Mouse (Mus musculus) heart, postnatal 25 days (tissue): ENCODE data around the gene Tubg2. TPM values are rescaled to one million over a fixed set of nuclear protein-coding genes. Genes with fewer than 3 reads are reported as not detected.
"Not testable (repeated sequence)": the region's sequence is repeated elsewhere in the genome, so short reads cannot be mapped to it uniquely, and the experiment has no call there.

Experiments used
- DNase-seq: peaks from one replicate; pipeline ENCODE4 v3.0.0; 2022; ENCODE audit warnings: low spot score
- intact Hi-C: fragments of 180-260 bp; cut with DNase I; formaldehyde crosslinking; loops from one replicate; pipeline ENCODE4 v1.15.1; 2025
- total RNA-seq, 2 experiments: library from RNA; stranded (reverse); gene quantifications; 2 replicates each; pipeline ENCODE4 v1.2.3; 2021

The Tubg2 gene
- total RNA-seq, result 1 to 10 TPM; 2.5 to 3.9 TPM

DNA sequence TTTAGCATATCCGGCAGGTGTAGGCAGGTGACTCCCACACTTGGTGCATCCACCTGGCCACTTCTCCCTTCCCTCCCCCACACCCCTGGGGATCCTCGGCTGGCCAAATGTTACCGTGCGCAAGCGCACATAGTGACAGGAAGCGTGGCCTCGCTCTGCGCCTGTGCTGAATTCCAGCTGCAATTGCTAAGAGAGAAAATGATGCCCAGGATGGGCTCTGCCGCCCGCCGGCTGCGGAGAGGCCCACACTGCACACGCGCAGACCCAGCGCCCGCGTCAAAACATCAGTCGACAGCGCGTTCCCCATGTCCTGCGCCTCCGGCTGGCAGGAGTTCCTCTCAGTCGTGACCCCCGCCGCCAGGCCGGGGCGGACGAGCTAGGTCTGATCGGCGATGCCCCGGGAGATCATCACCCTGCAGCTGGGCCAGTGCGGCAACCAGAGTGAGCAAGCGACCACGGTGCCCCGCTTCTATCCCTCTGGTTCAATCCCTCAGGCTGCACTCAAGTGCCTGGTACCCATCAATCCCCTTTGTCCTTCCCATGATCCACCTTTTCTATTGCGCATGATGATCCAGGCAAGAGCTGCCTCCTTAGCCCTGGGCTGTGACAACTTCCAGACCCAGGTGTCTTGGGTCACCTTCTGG is at the start of gene Tubg2:
Gene Tubg2, plus strand, starts transcription at position 180 of the 644 bp plus-strand sequence.
- intact Hi-C loops, result no loop called here
- DNase-seq, result no peak

DNA sequence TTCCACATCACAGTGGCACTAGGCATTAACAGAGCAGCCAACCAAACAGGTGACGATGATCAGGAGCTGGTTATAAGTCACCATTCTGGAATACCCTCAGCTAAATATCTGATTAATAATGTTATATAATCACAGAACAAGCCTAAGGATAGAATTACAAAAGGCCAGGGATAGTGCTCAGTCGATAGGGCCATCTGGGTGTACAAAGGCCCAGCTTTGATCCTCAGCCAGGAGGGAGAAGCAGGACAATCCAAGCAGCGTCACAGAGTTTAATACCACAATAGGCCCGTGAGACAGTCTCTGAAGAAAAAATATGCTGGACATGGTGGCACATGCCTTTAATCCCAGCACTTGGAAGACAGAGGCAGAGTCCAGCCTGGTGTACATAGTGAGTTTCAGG is 46.4 kb upstream of the Tubg2 start:
- no peak for DNase-seq
- intact Hi-C loops, result loop anchor here (10.0 kb wide), 1 partner anchor 185 kb away; no protein-coding TSS in a partner anchor

DNA sequence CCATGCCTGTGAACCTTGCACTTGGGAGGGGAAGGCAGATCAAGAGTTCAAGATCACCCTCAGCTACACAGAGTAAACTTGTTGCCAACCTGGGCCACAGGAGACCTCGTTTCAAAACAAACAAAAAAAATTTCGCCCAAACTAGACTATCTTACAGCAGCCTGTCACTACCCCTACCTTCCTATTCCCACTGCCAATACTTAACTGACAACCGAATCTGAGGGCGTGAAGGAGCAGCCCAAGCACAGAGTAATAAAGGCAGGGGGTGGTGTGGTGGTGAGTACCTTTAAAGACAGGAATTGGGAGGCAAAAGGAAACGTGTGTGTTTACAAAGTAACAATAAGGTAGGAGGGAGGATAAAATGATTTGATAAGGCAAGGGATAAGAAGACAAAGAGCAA is 45.0 kb upstream of the Tubg2 start:
- intact Hi-C loops, result no loop called here
- no peak for DNase-seq

DNA sequence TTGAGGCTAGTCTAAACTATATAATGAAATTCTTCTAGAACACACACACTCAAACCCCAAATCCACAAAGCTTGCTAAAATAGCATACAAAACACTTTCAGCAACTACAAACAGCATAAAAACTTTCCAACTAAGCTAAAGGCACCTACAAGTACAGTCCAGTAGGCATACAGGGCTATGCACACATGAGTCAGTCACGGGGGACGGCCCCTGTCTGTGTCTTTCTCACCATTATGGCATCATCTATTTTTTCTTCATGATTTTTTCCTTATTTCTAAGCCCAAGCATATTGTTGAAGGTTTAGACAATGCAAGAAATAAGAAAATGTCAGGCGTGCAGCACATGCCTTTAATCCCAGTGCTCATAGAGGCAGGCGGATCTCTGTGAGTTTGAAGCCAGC is 44.5 kb upstream of the Tubg2 start:
- intact Hi-C loops, result no loop called here

DNA sequence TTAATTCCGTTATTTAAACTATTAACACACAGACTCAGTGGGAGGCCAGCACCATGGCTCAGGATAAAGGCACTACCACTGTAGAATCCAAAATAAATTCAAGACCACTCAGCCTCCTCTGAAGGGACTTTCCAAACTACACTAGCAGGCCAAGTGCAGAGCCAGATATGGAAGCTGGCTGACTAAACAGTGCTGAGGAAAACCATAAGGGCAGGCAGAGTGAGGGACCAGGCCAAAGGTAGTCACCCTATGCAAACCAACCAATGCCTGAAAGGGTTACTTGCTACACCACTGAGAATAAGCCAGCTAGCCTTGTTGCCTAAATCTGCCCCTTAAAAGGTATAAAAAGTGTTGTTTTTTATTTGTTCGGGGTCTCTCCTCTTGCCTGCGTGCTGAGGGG is 43.5 kb upstream of the Tubg2 start:
- DNase-seq, result no peak
- intact Hi-C loops, result no loop called here

More for the DNA sequence above, 44.5 kb upstream of the Tubg2 start:
- no peak for DNase-seq

DNA sequence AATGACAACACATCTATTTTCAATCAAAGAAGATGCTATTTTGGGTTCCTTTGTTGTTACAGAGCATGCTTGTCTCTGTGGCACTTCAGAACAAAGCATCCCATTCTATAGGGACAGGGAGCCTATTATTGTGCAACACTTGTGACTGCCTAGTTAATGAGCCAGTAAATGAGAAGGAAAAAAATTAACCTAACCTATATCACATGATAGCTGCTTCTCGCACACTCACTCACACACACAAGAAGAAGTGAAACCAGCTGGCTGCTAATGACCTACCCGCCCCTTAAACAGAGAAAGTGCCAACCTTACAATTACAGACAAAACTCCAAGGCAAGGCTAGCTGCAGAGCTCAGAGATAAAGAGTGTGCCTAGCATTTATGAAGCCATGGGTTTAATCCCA is 40.1 kb upstream of the Tubg2 start:
- intact Hi-C loops, result no loop called here
- no peak for DNase-seq

DNA sequence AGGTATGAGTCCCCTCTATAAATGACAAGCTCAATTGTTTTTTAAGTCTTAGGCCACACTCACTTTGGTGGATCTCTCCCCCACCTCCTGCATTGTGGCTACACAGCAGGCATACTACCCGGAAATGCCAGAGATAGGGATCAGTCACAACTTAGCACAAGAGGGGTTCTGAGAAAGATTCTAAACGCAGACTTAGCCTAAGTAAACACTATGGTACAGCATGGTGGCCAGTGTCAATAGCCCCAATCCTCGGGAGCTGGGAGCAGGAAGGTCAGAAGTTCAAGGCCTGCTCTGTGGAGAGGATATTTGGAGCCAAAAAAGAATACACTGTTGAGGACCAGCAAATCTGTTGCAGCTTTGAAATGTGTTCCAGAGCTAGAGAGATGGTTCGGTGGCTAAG is 37.6 kb upstream of the Tubg2 start:
- intact Hi-C loops, result no loop called here
- DNase-seq, result no peak

DNA sequence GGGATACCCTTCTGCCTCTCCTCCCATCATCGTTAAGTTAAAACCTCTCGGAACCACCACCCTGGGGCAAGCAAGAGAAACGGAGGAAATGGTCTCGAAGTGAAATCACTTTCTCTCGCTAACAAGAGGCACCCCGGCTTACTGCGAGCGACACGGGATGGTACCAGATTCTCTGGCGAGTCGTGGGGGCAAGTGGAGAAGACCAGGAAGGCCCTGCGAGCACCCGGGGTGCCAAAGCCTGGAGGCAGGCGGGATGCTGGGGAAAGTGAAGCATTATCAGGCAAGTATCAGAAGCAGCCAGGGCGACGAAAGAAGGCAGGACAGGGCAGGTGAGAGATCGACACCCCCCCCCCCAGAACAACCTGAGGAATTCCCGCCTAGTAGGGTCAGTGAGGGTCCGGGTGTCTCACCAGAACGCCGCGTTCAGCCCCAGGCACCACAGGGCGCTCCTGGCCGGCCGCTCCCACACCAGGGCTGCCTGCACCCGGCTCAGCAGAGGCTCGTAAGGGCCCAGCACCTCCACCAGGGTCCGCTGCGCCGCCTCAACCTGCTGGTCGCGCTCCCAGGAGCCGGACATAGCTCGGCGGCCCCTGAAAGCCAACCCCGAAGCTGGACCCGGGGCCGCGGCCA is 36.5 kb upstream of the Tubg2 start:
- intact Hi-C loops, result loop anchor here (1.0 kb wide), 1 partner anchor 24 kb away; the partner anchor contains the start of gene Psmc3ip
- DNase-seq, result no peak

DNA sequence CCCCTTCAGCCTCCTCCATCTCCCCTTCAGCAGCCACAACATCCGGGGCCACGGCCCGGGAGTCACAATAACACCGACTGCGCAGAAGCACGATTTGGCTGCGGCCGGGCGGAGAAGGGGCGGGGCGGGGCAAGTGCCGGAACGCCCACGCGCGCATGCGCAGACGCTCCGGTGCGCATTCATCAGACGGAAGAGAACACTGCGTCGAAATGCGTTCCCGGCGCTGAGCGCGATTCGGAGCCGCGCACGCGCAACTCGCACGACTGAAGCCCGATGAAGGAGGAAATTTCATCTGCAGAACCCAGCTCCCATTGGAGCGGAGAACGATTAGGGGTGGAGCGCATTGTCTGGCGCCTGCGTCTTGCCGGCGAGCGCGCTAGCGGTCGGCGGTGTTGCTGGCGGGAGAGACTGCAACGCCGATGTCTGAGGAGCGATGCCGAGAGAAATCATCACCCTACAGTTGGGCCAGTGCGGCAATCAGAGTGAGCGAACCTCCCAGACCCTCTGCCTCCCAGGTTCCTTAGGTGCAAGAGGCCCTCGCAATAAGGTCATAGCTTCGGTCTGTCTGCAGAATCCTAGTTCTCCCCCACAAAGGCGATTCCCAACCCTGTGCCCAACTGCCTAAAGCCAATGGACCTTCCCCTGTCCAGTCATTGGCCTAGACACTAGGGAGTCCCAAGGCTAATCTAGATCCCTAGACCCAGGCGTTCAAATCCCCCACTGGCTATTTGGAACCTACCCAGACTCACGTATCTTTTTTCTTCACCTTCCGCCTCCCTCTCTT is 35.8 kb upstream of the Tubg2 start, which contains the start of the genes Retreg3 and Tubg1:
Gene Retreg3, minus strand, starts transcription at position 133 of the 784 bp plus-strand sequence.
Gene Tubg1, plus strand, starts transcription at position 178 of the 784 bp plus-strand sequence.
- intact Hi-C loops, result loop anchor here (1.0 to 2.0 kb wide), 2 partner anchors 25 to 49 kb away; partner anchors contain the start of gene Psmc3ip
- DNase-seq, result peak; percentile 98

DNA sequence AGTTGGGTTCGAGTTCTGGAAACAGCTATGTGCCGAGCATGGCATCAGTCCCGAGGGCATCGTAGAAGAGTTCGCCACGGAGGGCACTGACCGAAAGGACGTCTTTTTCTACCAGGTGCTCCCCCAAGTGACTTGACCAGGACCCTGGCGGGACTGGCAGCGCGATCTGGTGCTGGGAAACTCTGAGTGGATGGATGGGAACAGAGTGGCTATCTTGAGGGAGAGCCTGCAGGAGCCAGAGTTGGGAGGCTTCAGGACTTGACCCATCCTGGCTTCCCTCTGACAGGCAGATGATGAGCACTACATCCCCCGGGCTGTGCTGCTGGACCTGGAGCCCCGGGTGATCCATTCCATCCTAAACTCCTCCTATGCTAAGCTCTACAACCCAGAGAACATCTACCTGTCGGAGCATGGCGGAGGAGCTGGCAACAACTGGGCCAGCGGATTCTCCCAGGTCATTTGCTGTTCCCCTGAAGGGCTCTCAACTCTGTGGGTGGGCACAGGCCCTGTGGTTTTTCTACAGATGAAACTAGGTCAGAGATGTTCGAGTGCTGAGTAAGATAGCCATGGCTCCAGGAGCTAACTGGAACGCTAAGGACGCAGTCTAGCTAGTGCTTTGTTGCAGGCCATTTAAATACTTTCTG is 35.0 kb upstream of the Tubg2 start:
- intact Hi-C loops, result loop anchor here (2.0 kb wide), 1 partner anchor 48 kb away; no protein-coding TSS in a partner anchor
- no peak for DNase-seq

DNA sequence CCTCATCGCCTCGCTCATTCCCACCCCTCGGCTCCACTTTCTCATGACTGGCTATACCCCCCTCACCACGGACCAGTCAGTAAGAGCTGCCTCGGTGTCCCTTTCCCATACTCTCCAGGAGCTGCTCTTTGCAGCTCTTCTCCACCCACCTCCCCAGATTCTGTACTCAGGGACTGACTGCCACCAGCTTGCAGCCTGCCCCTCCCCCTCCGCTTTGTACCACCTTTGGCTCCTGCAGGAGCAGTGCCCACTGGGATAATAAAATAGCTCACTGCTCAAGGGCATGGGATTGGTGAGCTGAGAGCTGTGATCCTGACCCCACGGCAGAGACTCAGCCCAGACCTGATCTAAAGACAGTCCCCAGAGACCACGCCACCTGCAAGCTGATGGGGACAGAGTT is 31.2 kb upstream of the Tubg2 start:
- intact Hi-C loops, DNase-seq: not testable (repeated sequence)

DNA sequence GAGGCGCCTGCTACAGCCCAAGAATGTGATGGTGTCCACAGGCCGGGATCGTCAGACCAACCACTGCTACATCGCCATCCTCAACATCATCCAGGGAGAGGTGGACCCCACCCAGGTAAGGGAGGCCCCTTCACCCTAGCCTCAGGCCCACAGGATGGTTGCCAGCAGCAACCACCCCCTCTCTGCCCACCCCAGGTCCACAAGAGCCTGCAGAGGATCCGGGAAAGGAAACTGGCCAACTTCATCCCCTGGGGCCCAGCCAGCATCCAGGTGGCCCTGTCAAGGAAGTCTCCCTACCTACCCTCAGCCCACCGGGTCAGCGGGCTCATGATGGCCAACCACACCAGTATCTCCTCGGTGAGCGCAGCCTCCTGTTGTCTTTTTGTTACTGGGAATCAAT is 30.7 kb upstream of the Tubg2 start:
- intact Hi-C loops, DNase-seq: not testable (repeated sequence)

DNA sequence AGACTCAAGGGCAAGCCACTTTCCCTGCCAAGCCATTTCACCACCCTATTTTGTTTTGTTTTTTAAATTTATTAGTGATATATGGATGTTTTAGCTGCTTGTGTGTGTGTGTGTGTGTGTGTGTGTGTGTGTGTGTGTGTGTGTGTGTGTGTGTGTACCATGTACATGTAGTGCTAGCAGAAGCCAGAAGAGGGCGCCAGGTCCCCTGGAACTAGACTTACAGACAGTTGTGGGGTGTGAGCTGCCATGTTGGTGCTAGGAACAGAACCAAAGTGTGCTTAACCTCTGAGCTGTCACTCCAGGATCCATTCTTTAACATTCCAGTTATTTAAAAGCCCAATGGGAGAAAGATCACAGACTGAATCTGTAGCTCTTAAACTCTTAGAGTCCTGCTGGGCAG is 28.6 kb upstream of the Tubg2 start:
- intact Hi-C loops, result no loop called here
- no peak for DNase-seq

DNA sequence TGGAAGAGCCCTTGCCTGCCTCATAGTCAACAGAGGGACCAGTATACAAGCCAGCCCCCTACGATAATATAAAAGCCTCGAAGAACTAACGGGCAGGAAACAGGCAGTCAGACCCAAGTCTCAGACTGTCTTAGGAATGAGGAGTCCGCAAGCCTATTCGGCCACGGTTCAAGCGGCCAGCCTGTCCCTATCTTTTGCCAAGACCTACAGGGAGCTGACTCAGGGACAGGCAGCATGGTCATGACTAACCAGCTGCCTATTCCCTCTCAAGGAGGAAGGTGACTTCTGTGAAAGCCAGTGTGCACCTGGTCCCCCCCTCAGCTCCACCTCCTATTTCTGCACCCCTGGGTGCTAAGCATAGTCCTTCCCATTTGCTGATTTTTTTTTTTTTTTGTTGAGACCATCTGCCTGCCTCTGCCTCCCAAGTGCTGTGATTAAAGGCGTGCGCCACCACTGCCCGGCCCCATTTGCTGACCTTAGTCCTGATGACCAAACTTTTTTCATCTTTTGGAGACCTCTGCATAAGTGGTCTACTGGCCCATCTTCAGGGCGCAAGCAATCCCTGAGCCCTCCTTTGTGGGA is 26.6 kb upstream of the Tubg2 start:
- intact Hi-C loops, result no loop called here
- DNase-seq, result no peak

DNA sequence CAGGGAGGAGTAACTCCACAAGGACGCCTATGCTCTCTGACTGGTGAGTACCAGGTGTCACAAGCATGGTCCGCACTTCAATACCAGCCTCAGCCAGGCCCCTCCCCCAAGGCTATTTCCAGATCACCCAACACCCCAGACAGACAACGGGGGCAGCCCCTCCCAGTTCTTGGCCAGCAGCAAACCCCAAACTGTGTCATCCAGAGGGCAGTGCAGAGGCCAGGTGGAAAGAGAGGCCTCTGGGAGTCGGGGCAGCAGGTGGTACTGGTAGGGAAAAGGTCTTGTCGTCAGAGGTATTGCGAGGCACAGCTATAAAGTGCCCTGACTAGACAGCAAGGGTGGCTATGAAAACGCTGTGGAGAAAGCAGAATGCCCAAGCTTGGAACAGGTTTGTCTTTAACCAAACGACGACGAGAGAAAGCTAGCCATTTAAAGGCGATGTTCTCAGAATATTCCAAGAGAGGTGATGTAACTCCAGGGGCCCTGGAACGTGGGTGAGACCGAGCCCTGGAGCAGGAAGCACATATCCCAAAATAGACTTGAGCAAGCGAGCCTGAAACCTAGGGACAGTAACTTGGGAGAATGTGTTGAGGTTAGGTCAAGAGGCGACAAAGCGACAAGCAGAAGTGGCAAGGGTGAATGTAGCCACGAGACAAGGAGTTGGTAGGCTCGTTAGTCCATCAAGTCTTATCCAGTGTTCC is 25.5 kb upstream of the Tubg2 start:
- intact Hi-C loops, result no loop called here
- DNase-seq, result peak; percentile 46

DNA sequence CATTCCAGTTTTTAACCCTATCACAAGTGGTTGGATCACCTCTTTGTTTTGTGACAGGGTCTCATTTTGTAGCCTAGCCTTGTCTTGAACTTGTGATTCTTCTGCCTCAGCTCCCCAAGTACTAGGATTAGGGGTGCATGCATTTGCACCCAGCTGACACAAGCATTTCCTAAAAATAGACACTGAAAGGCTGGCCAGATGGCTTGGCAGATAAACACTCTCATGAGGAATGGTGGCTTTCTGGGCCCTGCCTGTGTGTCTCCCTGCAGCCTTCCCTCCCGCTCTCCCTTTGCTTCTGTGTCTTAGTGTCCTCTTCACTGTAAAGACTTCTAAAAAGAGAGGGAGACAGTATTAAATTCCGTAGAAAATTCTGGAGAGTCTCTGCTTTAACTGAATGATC is 24.5 kb upstream of the Tubg2 start:
- no peak for DNase-seq
- intact Hi-C loops, result no loop called here

DNA sequence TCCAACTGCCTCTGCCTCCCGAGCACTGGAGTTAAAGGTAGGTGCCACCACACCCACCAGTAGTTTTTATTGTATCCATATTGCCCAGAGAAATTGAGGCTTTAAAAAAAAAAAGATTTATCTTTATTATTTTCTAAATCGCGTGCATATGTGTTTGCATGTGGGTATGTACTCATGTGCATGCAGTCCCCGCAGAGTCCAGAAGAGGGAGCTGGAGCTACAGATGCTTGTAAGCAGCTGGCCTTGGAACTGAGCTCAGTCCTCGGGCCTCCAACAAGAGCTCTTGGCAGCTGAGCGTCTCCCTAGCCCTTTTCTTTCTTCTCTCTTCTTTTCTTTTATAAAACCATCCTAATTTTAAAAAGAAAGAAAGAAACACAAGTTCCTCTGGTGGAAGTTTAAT is 24.0 kb upstream of the Tubg2 start:
- DNase-seq, result no peak
- intact Hi-C loops, result no loop called here

DNA sequence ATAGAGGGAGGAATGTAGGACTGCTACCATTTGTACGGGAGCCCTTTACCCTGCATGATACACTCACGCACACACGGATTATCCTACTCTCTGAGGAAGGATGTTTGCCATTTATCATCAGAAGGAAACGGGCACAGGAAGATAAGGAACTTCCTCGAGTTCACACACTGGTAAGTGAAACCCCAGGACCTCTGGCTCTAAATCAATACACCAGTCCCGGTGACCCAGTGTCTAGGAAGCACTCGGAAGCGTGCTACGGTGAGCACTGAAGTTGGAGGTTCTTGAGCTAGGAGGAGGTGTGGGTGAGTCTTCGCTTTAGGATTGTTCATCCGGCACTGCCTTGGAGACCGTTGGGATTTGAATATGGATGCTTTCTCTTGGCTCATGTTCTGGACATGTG is 22.7 kb upstream of the Tubg2 start:
- no peak for DNase-seq
- intact Hi-C loops, result no loop called here

DNA sequence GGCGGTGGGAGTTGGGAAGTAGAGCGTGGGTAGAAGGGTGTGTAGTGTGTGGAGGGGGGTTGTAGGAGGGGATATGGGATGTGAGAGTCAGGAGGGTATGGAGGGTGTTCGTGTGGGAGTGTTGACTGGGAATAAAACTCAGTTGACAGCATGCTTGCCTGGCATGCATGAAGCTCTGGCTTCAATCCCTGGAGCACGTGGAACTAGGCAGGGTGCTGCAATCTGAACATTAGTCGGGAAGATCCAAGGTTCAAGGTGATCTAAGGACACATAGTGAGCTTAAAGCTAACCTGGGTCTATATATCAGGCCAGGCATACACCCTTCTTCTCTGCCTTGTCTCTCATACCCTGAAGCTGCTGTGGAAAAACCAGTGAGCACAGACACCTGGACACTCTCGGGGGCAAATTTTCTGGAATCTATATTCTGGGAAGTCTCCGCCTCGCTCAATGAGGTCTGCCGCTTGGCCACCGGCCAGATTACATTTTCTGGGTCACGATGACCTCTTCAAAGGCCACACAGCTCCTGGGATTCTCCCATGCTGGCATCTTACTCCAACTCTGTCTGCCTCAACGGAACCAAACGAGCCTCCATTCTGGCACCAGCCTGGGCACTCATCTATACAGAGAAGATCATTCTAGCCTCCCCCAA is 21.4 kb upstream of the Tubg2 start:
- intact Hi-C loops, result no loop called here
- no peak for DNase-seq
